Mouse (Mus musculus): ENCODE measurements around the gene Svs6.
"Not testable (repeated sequence)": the region's sequence is repeated elsewhere in the genome, so short reads cannot be mapped to it uniquely, and the experiment has no call there.

Gene Svs6

GRCm38 (mm10) chr2:164316451-164316850 is at the start of gene Svs6:
Svs6 (plus strand) TSS chr2:164316751.
- not testable (repeated sequence) for ATAC-seq (ENCODE audit: low TSS enrichment)

DNA sequence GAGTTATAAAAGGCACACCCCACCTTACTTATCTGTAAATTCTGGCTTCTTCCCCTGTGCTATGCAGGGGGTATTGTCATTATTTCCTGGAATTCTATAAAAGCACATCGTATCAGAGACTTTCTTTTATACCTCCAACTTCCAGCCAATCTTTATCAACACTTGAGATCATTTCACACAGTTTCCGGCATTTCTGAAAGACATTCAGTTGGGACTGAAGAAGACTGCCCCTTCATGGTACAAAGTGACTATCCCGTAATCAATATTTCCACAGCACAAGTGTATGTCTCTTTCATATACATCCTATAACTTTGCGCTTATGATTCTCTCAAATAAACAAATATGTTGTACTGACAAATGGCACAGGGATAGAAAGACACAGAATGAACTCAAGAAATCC is 38.2 kb upstream of the Svs6 start, which contains the start of gene Svs4:
Gene Svs4 (minus strand): TSS at position 101 of the 400 bp plus-strand sequence.
- no peak for ATAC-seq (ENCODE audit: low TSS enrichment)

- ATAC-seq (ENCODE audit: low TSS enrichment) = not testable (repeated sequence)
These were observed 27.6 kb upstream of the Svs6 start, which contains the start of gene Svs3a for GRCm38 (mm10) chr2:164288968-164289367. Svs3a (plus strand) TSS chr2:164289268.

- ATAC-seq (ENCODE audit: low TSS enrichment) = peak; percentile 86
These were observed 4.0 kb upstream of the Svs6 start for GRCm38 (mm10) chr2:164312599-164312998.

DNA sequence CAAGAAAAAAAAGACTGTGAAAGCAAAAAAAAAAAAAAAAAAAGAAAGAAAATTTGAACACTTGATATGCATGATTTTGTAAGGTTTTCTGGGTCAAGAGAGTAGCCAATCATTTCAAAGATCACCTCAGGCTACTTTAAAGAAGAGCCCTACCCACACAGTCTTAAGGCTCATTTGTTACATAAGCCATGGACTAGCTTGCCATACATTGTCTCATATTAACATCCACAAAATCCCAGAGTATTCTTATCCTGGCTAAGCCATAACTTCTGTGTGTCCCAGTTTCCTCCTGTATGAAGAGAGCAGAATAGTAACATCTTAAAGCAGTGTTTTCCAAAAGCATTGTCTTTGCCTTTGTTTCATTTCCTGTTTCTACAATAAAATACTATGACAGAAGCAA is 1.1 kb upstream of the Svs6 start:
- peak; percentile 96 for ATAC-seq (ENCODE audit: low TSS enrichment)

DNA sequence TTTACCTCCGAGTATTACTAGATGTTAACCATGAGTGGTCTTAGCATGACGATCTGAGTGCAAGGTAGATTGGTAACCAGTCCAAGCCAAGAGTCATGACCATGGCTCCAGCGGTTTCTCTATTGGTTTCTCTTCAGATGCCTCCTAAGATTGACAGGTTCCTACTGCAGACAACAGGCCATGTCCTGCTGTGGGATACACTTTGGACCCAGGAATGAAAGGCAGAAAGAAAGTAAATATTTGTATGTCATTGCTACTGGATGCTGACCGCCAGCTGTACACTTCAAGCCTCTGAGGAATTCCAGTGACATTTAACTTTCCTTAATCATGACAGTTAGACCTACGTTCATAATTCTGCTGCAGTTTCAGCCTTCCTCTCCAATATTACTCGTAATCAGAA is 4.4 kb downstream of the Svs6 start:
- ATAC-seq (ENCODE audit: low TSS enrichment) = no peak

GRCm38 (mm10) chr2:164332440-164332839 is 15.9 kb downstream of the Svs6 start, which contains the start of gene Svs5:
Svs5 (plus strand) TSS chr2:164332740.
- ATAC-seq (ENCODE audit: low TSS enrichment) = not testable (repeated sequence)

DNA sequence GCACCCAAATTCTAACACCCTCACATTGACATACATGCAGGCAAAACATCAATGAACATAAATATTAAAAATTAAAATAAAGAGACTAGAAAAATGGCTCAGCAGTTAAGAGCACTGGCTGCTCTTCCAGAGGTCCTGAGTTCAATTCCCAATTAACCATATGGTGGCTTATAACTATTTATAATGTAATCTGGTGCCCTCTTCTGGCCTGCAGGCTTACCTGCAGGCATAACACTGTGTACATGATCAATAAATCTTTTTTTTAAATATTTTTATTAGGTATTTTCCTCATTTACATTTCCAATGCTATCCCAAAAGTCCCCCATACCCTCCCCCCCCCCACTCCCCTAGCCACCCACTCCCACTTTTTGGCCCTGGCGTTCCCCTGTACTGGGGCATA is 27.2 kb downstream of the Svs6 start:
- not testable (repeated sequence) for ATAC-seq (ENCODE audit: low TSS enrichment)

DNA sequence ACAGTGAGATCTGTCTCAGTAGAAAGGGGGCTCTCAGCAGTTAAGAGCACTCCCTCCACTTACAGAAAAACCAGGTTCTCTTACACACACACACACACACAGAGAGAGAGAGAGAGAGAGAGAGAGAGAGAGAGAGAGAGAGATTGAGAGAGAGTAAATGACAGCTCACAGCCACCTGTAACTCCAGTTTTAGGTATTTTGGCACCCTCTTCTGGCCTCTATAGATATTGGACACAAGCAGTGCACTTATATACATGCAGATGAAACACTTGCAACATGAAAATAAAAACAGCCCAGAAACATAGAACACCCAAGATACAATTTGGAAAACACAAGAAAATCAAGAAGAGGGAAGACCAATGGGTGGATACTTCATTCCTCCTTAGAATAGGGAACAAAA is 31.1 kb downstream of the Svs6 start:
- not testable (repeated sequence) for ATAC-seq (ENCODE audit: low TSS enrichment)

DNA sequence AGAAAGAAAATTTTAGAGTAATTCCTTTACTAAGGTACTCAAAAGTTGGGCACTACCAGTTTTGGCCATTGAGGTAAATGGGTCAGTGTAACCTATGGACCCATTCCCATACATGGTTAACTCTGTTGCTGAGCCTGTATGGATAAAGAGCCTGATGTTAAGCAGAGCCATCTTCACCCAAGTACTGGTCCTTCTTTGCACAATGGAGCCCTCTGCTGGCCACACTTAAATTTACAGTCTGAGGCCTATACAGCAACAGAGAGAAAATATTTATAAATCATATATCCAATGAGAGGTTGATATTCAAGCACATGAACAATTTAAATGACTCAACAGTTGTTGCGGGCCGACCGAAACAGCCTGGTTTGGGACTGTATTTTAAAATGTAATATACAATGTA is 32.4 kb downstream of the Svs6 start:
- no peak for ATAC-seq (ENCODE audit: low TSS enrichment)

- ATAC-seq (ENCODE audit: low TSS enrichment) = no peak
These were observed 36.1 kb downstream of the Svs6 start for GRCm38 (mm10) chr2:164352697-164353096.

DNA sequence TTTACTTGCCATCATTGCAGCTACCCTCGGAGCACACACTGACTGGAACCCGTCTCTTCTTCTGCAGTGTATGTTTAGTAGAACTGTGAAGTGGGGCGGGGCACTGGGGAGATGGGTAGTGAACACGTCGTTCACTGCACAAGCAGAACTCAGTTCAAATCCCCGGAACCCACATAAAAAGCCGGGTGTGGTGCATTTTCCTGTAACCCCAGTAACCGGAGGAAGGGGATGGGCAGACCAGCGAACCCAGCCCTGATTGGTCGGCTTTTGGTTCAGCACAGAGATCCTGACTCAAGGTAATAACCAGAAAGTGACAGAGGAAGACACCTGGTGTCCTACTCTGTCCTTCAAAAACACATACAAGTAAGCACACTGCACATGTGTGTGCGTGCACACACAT is 36.8 kb downstream of the Svs6 start:
- no peak for ATAC-seq (ENCODE audit: low TSS enrichment)

DNA sequence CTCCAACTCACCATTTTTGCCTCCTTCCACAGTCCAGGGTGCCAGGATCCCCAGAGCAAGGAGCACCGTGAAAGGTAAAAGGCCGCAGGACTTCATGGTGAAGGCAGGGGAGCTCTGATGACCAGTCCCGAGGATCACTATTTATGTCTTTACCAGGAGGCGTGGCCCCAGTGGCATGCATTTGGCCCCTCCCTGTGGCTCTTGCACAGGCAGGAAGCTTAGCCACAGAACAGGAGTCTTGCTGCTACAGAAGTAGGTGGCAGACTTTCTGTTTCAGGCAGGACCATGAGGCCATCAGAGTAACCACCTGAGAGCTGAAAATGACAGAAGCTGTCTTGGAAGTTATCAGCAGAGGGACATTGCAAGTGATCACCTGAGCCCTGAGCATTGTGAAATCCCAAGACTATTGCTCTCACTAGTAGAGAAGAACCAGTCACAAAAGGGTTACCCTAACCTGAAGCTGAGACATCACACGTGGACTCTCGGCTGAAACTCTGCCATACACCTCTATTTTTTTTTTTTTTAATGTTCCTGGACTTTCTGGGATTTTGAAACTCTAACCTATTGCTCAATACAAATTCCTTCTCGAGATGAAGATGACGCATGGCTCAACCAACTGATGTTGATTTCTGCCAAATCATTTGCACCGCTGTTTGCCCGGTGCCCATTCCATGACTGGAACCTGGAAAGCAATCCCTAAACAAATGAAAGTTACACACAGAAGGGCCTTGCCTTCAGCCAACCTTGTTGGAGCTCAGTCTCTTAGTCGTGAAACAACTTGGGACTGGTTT is 39.8 kb downstream of the Svs6 start:
- ATAC-seq (ENCODE audit: low TSS enrichment) = no peak

- ATAC-seq (ENCODE audit: low TSS enrichment) = no peak
These were observed 41.8 kb downstream of the Svs6 start for GRCm38 (mm10) chr2:164358373-164358772.

- ATAC-seq (ENCODE audit: low TSS enrichment) = no peak
These were observed 42.5 kb downstream of the Svs6 start for GRCm38 (mm10) chr2:164359031-164359430.

DNA sequence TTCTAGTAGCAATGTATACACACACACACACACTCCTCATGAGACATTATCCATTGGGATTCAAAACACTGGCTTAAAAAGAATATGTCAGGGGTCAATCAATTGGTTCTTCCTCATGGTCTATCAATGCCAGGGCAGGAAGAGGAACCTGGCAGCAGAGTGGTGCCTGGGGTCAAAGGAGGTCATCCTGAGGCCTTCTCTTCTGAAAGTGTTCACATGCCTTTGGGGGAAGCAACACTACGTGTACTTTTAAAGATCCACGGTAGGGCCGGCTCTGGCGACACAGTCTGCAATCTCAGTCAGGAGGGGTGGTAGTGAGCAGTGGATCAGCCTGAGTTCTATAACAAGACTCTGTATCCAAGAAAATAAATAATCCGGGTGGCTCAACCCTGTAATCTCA is 43.1 kb downstream of the Svs6 start:
- no peak for ATAC-seq (ENCODE audit: low TSS enrichment)

GRCm38 (mm10) chr2:164360974-164361657 is 44.6 kb downstream of the Svs6 start:
- ATAC-seq (ENCODE audit: low TSS enrichment) = no peak

GRCm38 (mm10) chr2:164366947-164367346 is 50.4 kb downstream of the Svs6 start:
- ATAC-seq (ENCODE audit: low TSS enrichment) = no peak

All from frontal cortex, adult (tissue).